Mouse (Mus musculus): ENCODE measurements around the gene Kansl1l. TPM values are rescaled to one million over a fixed set of nuclear protein-coding genes. Genes with fewer than 3 reads are reported as not detected.

The Kansl1l gene
- polyA plus RNA-seq, 1 experiment, result 1.5 TPM

GRCm38 (mm10) chr1:66817865-66818315 lies 528 bp upstream of the Kansl1l start:
- Histone ChIP-seq H3K27ac (ENCODE audit: insufficient read depth, low read length) (peak overlapping the region; percentile 83), H3K36me3 (ENCODE audit: control insufficient read depth, insufficient read depth, low read length) (no peaks in the 10 kb centered on the region), H3K4me1 (ENCODE audit: control insufficient read depth, insufficient read depth, insufficient read length) (peaks cover 5% of the 10 kb centered on the region), H3K4me3 (ENCODE audit: extremely low read depth, insufficient read depth, insufficient read length) (peak overlapping the region; percentile 81), H3K27me3 (ENCODE audit: control insufficient read depth, insufficient read depth, low read length) (no peaks in the 10 kb centered on the region)
- DNase-seq (ENCODE audit: low read depth in 1 of 2, low spot score in 2 of 2), result peak; percentile 22 to 23
- under 1% methylated on average over 20 of the region's 20 CpGs for WGBS
- no peak for TF ChIP-seq CTCF (IDR thresholded peaks at IDR 0.05; ENCODE audit: extremely low read depth, insufficient read depth, insufficient read length, insufficient replicate concordance)
- no peak for TF ChIP-seq POLR2A (IDR thresholded peaks at IDR 0.05; ENCODE audit: low read depth, low read length)

- TF ChIP-seq POLR2A (IDR thresholded peaks at IDR 0.05; ENCODE audit: low read depth, low read length), result no peak
- no peak for TF ChIP-seq CTCF (IDR thresholded peaks at IDR 0.05; ENCODE audit: extremely low read depth, insufficient read depth, insufficient read length, insufficient replicate concordance)
- no peaks in the 10 kb centered on the region for H3K36me3 ChIP-seq (ENCODE audit: control insufficient read depth, insufficient read depth, low read length)
Observed at GRCm38 (mm10) chr1:66816837-66817452, 417 bp downstream of the Kansl1l start.

GRCm38 (mm10) chr1:66815941-66816777 lies 1.2 kb downstream of the Kansl1l start:
- H3K27ac ChIP-seq (ENCODE audit: insufficient read depth, low read length), result peak overlapping the region; percentile 77

More at GRCm38 (mm10) chr1:66816837-66817452, 417 bp downstream of the Kansl1l start:
- Histone ChIP-seq H3K4me1 (ENCODE audit: control insufficient read depth, insufficient read depth, insufficient read length) (peaks cover 5% of the 10 kb centered on the region), H3K4me3 (ENCODE audit: extremely low read depth, insufficient read depth, insufficient read length) (peak overlapping the region; percentile 100), H3K27ac (ENCODE audit: insufficient read depth, low read length) (peak overlapping the region; percentile 97), H3K27me3 (ENCODE audit: control insufficient read depth, insufficient read depth, low read length) (no peaks in the 10 kb centered on the region)
- WGBS, result 1% methylated on average over 39 of the region's 63 CpGs
- DNase-seq (ENCODE audit: low read depth in 1 of 2, low spot score in 2 of 2), result peak; percentile 79 to 88

GRCm38 (mm10) chr1:66814756-66815155 lies 2.6 kb downstream of the Kansl1l start:
- Histone ChIP-seq H3K27me3 (ENCODE audit: control insufficient read depth, insufficient read depth, low read length) (no peaks in the 10 kb centered on the region), H3K4me3 (ENCODE audit: extremely low read depth, insufficient read depth, insufficient read length) (no peak overlapping the region), H3K27ac (ENCODE audit: insufficient read depth, low read length) (peak overlapping the region; percentile 53), H3K36me3 (ENCODE audit: control insufficient read depth, insufficient read depth, low read length) (no peaks in the 10 kb centered on the region), H3K4me1 (ENCODE audit: control insufficient read depth, insufficient read depth, insufficient read length) (peaks cover 5% of the 10 kb centered on the region)
- no peak for DNase-seq (ENCODE audit: low read depth in 1 of 2, low spot score in 2 of 2)
- WGBS, result 14% methylated on average over 8 of the region's 8 CpGs
- TF ChIP-seq CTCF (IDR thresholded peaks at IDR 0.05; ENCODE audit: extremely low read depth, insufficient read depth, insufficient read length, insufficient replicate concordance), result no peak
- no peak for TF ChIP-seq POLR2A (IDR thresholded peaks at IDR 0.05; ENCODE audit: low read depth, low read length)

More at GRCm38 (mm10) chr1:66815941-66816777, 1.2 kb downstream of the Kansl1l start:
- no peaks in the 10 kb centered on the region for H3K36me3 ChIP-seq (ENCODE audit: control insufficient read depth, insufficient read depth, low read length)
- peak; percentile 3; the same call in 1 of the 2 replicates for TF ChIP-seq POLR2A (IDR thresholded peaks at IDR 0.05; ENCODE audit: low read depth, low read length)
- TF ChIP-seq CTCF (IDR thresholded peaks at IDR 0.05; ENCODE audit: extremely low read depth, insufficient read depth, insufficient read length, insufficient replicate concordance), result no peak
- H3K27me3 ChIP-seq (ENCODE audit: control insufficient read depth, insufficient read depth, low read length), result no peaks in the 10 kb centered on the region
- under 1% methylated on average over 39 of the region's 39 CpGs for WGBS
- H3K4me1 ChIP-seq (ENCODE audit: control insufficient read depth, insufficient read depth, insufficient read length), result peaks cover 5% of the 10 kb centered on the region
- H3K4me3 ChIP-seq (ENCODE audit: extremely low read depth, insufficient read depth, insufficient read length), result peak overlapping the region; percentile 68
- DNase-seq (ENCODE audit: low read depth in 1 of 2, low spot score in 2 of 2), result peak; percentile 50 to 52

GRCm38 (mm10) chr1:66813191-66813590 lies 4.2 kb downstream of the Kansl1l start:
- no peaks in the 10 kb centered on the region for H3K36me3 ChIP-seq (ENCODE audit: control insufficient read depth, insufficient read depth, low read length)
- DNase-seq (ENCODE audit: low read depth in 1 of 2, low spot score in 2 of 2), result no peak
- H3K27me3 ChIP-seq (ENCODE audit: control insufficient read depth, insufficient read depth, low read length), result no peaks in the 10 kb centered on the region
- WGBS, result 95% methylated on average over 1 of the region's 1 CpGs
- no peak overlapping the region for H3K4me3 ChIP-seq (ENCODE audit: extremely low read depth, insufficient read depth, insufficient read length)
- TF ChIP-seq CTCF (IDR thresholded peaks at IDR 0.05; ENCODE audit: extremely low read depth, insufficient read depth, insufficient read length, insufficient replicate concordance) (no peak), POLR2A (IDR thresholded peaks at IDR 0.05; ENCODE audit: low read depth, low read length) (no peak)
- H3K4me1 ChIP-seq (ENCODE audit: control insufficient read depth, insufficient read depth, insufficient read length), result peaks cover 5% of the 10 kb centered on the region
- H3K27ac ChIP-seq (ENCODE audit: insufficient read depth, low read length), result no peak overlapping the region

GRCm38 (mm10) chr1:66806821-66807220 lies 10.5 kb downstream of the Kansl1l start:
- no peaks in the 10 kb centered on the region for H3K4me1 ChIP-seq (ENCODE audit: control insufficient read depth, insufficient read depth, insufficient read length)
- no peak for DNase-seq (ENCODE audit: low read depth in 1 of 2, low spot score in 2 of 2)
- no peaks in the 10 kb centered on the region for H3K36me3 ChIP-seq (ENCODE audit: control insufficient read depth, insufficient read depth, low read length)
- H3K27me3 ChIP-seq (ENCODE audit: control insufficient read depth, insufficient read depth, low read length), result no peaks in the 10 kb centered on the region
- no peak overlapping the region for H3K27ac ChIP-seq (ENCODE audit: insufficient read depth, low read length)
- WGBS, result 94% methylated on average over 1 of the region's 1 CpGs
- no peak overlapping the region for H3K4me3 ChIP-seq (ENCODE audit: extremely low read depth, insufficient read depth, insufficient read length)
- TF ChIP-seq POLR2A (IDR thresholded peaks at IDR 0.05; ENCODE audit: low read depth, low read length), result no peak
- TF ChIP-seq CTCF (IDR thresholded peaks at IDR 0.05; ENCODE audit: extremely low read depth, insufficient read depth, insufficient read length, insufficient replicate concordance), result no peak

Data from spleen, adult 2 months (tissue).